ENCODE assay signal across 20 mouse cellular contexts in the genomic region with DNA sequence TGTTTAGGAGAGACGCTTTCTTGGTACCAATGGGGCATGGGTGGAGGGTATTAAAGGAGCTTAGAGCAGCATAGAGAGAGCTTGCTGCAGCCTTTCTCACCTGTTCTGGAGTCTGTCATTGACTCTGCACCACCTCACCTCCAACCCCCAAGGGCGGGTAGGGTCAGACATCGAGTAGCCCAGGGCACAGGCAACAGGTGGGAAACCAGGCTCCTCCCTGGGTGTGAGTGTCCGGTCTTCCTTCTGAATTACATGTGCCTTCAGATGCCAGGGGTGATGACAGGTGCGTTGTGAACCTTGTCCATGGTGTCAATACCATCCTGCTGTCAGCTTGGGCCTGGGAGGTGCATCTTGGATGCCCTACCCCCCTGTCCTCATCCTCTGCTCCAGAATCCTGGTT. TPM values are rescaled to one million over a fixed set of nuclear protein-coding genes. Genes with fewer than 3 reads are reported as not detected.
DNase-seq lines count a peak whose midpoint lies in the region; ATAC-seq and TF ChIP-seq lines count a peak whose summit lies in the region.
"Had no signal": no experiment of that assay in that cellular context is flagged by ENCODE, and none has a peak within 500 bp of the region (broad histone marks: within the 10 kb centered on the region; RNA-seq: fewer than 3 reads in every experiment).

No protein-coding gene starts in this region.

- H3K4me2 ChIP-seq in heart, embryonic 11.5 days = peak overlapping the region; percentile 55; the same call in 1 of the 2 replicates
- H3K4me2 ChIP-seq in heart, embryonic 15.5 days = peak overlapping the region; percentile 53; the same call in 1 of the 2 replicates
- H3K4me2 ChIP-seq: embryonic facial prominence, embryonic 12.5 days; forebrain, embryonic 15.5 days; hindbrain, embryonic 15.5 days; kidney, embryonic 15.5 days had no signal

- intact Hi-C loops in gastrocnemius, adult 2 months (cut with DNase I) = no loop called here
- intact Hi-C loops in gastrocnemius, postnatal 36 days (cut with DNase I) = loop anchor here (5.0 kb wide), 1 partner anchor 73 kb away; no protein-coding TSS in a partner anchor
- intact Hi-C loops in heart, postnatal 25 days (cut with DNase I) = no loop called here
- intact Hi-C loops in heart, postnatal 10 days (cut with DNase I) = no loop called here

- ATAC-seq in heart, embryonic 11.5 days (replicated peaks; ENCODE audit: insufficient number of reproducible peaks, low FRiP score, low TSS enrichment) = no peak
- ATAC-seq in heart, embryonic 15.5 days (replicated peaks; ENCODE audit: insufficient number of reproducible peaks, insufficient read depth, low FRiP score, low read depth) = no peak
- ATAC-seq: activated CD4-positive, CD25-positive, alpha-beta regulatory T cell, adult 4 months; intestine, embryonic 16.5 days; Patski had no signal

- DNase-seq in gastrocnemius, adult 2 months = no peak
- DNase-seq in gastrocnemius, postnatal 36 days = no peak
- no peak for DNase-seq in heart, postnatal 25 days (ENCODE audit: low spot score)
- DNase-seq in heart, postnatal 10 days = no peak
- DNase-seq in liver = no peak
- DNase-seq: adrenal gland, postnatal 14 days; gastrocnemius, postnatal 10 days; kidney, adult 2 months had no signal

- H3K27ac ChIP-seq in gastrocnemius, adult 2 months = peak overlapping the region; percentile 99
- H3K27ac ChIP-seq in heart, embryonic 11.5 days (ENCODE audit: low read depth, low read length) = peak overlapping the region; percentile 95
- H3K27ac ChIP-seq in heart, embryonic 15.5 days = peak overlapping the region; percentile 96
- H3K27ac ChIP-seq: embryonic facial prominence, embryonic 12.5 days; forebrain, embryonic 15.5 days; hindbrain, embryonic 15.5 days; kidney, embryonic 15.5 days had no signal

- no peaks in the 10 kb centered on the region for H3K9me3 ChIP-seq in heart, embryonic 11.5 days (replicated peaks; ENCODE audit: control insufficient read depth, low read length)
- H3K9me3 ChIP-seq in heart, embryonic 15.5 days (replicated peaks) = no peaks in the 10 kb centered on the region
- H3K9me3 ChIP-seq: embryonic facial prominence, embryonic 12.5 days; forebrain, embryonic 15.5 days; hindbrain, embryonic 15.5 days; kidney, embryonic 15.5 days had no signal

- peaks cover 32% of the 10 kb centered on the region for H3K4me1 ChIP-seq in heart, embryonic 11.5 days (ENCODE audit: control insufficient read depth, insufficient read depth, low read length)
- peaks cover 51% of the 10 kb centered on the region for H3K4me1 ChIP-seq in heart, embryonic 15.5 days (replicated peaks)

- H3K9ac ChIP-seq in heart, embryonic 11.5 days (ENCODE audit: low read depth, low read length) = no peak overlapping the region
- H3K9ac ChIP-seq in heart, embryonic 15.5 days = no peak overlapping the region
- H3K9ac ChIP-seq: embryonic facial prominence, embryonic 12.5 days; forebrain, embryonic 15.5 days; hindbrain, embryonic 15.5 days; kidney, embryonic 15.5 days had no signal

- no peak overlapping the region for H3K4me3 ChIP-seq in gastrocnemius, adult 2 months
- H3K4me3 ChIP-seq in heart, embryonic 11.5 days (ENCODE audit: low read depth, low read length) = no peak overlapping the region
- H3K4me3 ChIP-seq in heart, embryonic 15.5 days = no peak overlapping the region
- H3K4me3 ChIP-seq: embryonic facial prominence, embryonic 12.5 days; forebrain, embryonic 15.5 days; hindbrain, embryonic 15.5 days; kidney, embryonic 15.5 days had no signal

- no peak for TF ChIP-seq CTCF in gastrocnemius, adult 2 months (IDR thresholded peaks at IDR 0.05)

- no peaks in the 10 kb centered on the region for H3K36me3 ChIP-seq in heart, embryonic 11.5 days (ENCODE audit: control insufficient read depth, insufficient read depth, low read length)
- H3K36me3 ChIP-seq in heart, embryonic 15.5 days = no peaks in the 10 kb centered on the region
- H3K36me3 ChIP-seq: embryonic facial prominence, embryonic 12.5 days; forebrain, embryonic 15.5 days; hindbrain, embryonic 15.5 days; kidney, embryonic 15.5 days had no signal

- 65% methylated on average over 5 of the region's 5 CpGs for WGBS in heart, embryonic 11.5 days (ENCODE audit: insufficient replicate concordance)
- 64% methylated on average over 5 of the region's 5 CpGs for WGBS in heart, embryonic 15.5 days

- H3K27me3 ChIP-seq in heart, embryonic 11.5 days (ENCODE audit: control insufficient read depth, insufficient read depth, low read length) = no peaks in the 10 kb centered on the region
- no peaks in the 10 kb centered on the region for H3K27me3 ChIP-seq in heart, embryonic 15.5 days
- H3K27me3 ChIP-seq: embryonic facial prominence, embryonic 12.5 days; forebrain, embryonic 15.5 days; hindbrain, embryonic 15.5 days; kidney, embryonic 15.5 days; Patski had no signal

RNA-seq across cellular contexts. Expression of gene Xirp1, which starts 1.2 kb away (rescaled TPM):
- 100 to 1,000 TPM in 1 of 2 experiments, 10 to 100 TPM in 1; 70.1 to 116 TPM for total RNA-seq in gastrocnemius, adult 2 months (2021)
- total RNA-seq in gastrocnemius, postnatal 36 days (2021) = 100 to 1,000 TPM in 1 of 2 experiments, 10 to 100 TPM in 1; 96.9 to 125 TPM
- polyA plus RNA-seq in heart, embryonic 11.5 days (2014; fragmentation: Nextera tagmentation; extraction: Ambion mirVana) = 38.2 and 64.5 TPM in 2 replicates
- 100 to 1,000 TPM; 125 to 136 TPM for total RNA-seq in heart, postnatal 25 days (2021)
- polyA plus RNA-seq in heart, embryonic 15.5 days (2015; fragmentation: Nextera tagmentation; extraction: Ambion mirVana) = 45.2 and 51.0 TPM in 2 replicates
- total RNA-seq in heart, postnatal 10 days (2021) = 100 to 1,000 TPM; 147 to 150 TPM
- total RNA-seq: CH12.LX had no signal
- polyA plus RNA-seq: activated CD4-positive, CD25-positive, alpha-beta regulatory T cell, adult 4 months; forebrain, embryonic 11.5 days; forebrain, embryonic 15.5 days; hindbrain, embryonic 11.5 days; hindbrain, embryonic 15.5 days had no signal

RNA-seq across cellular contexts. Expression of gene Csrnp1, which starts 40.2 kb away (rescaled TPM):
- 10 to 100 TPM in 1 of 2 experiments, 1 to 10 TPM in 1; 5.9 to 12.0 TPM for total RNA-seq in gastrocnemius, adult 2 months (2021)
- 10 to 100 TPM in 1 of 2 experiments, 1 to 10 TPM in 1; 3.0 to 11.0 TPM for total RNA-seq in gastrocnemius, postnatal 36 days (2021)
- polyA plus RNA-seq in heart, embryonic 11.5 days (2014; fragmentation: Nextera tagmentation; extraction: Ambion mirVana) = 3.3 and 4.2 TPM in 2 replicates
- 10 to 100 TPM in 1 of 2 experiments, 1 to 10 TPM in 1; 10.0 to 13.3 TPM for total RNA-seq in heart, postnatal 25 days (2021)
- polyA plus RNA-seq in heart, embryonic 15.5 days (2015; fragmentation: Nextera tagmentation; extraction: Ambion mirVana) = 6.9 and 8.2 TPM in 2 replicates
- total RNA-seq in heart, postnatal 10 days (2021) = 10 to 100 TPM in 1 of 2 experiments, 1 to 10 TPM in 1; 9.9 to 19.0 TPM

RNA-seq across cellular contexts. Expression of gene Cx3cr1, which starts 45.1 kb away (rescaled TPM):
- total RNA-seq in gastrocnemius, adult 2 months (2021) = under 1 TPM; 0.15 to 0.20 TPM
- total RNA-seq in gastrocnemius, postnatal 36 days (2021) = under 1 TPM; 0.28 to 0.52 TPM
- 2.3 and 3.1 TPM in 2 replicates for polyA plus RNA-seq in heart, embryonic 11.5 days (2014; fragmentation: Nextera tagmentation; extraction: Ambion mirVana)
- 1 to 10 TPM; 3.0 to 5.1 TPM for total RNA-seq in heart, postnatal 25 days (2021)
- polyA plus RNA-seq in heart, embryonic 15.5 days (2015; fragmentation: Nextera tagmentation; extraction: Ambion mirVana) = 7.5 and 10.0 TPM in 2 replicates
- 1 to 10 TPM; 3.9 to 7.1 TPM for total RNA-seq in heart, postnatal 10 days (2021)
- total RNA-seq: CH12.LX had no signal
- polyA plus RNA-seq: Patski had no signal
